Mouse (Mus musculus) neural tube, postnatal 0 days (tissue): ENCODE data around the gene Rbp1. TPM values are rescaled to one million over a fixed set of nuclear protein-coding genes. Genes with fewer than 3 reads are reported as not detected.

Experiments
- polyA plus RNA-seq: library from polyadenylated mRNA; unstranded; fragments of >200 nt; fragmentation: Nextera tagmentation; extraction: Ambion mirVana; gene quantifications from 2 replicates; pipeline ENCODE4 v1.2.1, GENCODE M21; 2015

Rbp1 gene
- 60.4 and 64.8 TPM in 2 replicates for polyA plus RNA-seq

DNA sequence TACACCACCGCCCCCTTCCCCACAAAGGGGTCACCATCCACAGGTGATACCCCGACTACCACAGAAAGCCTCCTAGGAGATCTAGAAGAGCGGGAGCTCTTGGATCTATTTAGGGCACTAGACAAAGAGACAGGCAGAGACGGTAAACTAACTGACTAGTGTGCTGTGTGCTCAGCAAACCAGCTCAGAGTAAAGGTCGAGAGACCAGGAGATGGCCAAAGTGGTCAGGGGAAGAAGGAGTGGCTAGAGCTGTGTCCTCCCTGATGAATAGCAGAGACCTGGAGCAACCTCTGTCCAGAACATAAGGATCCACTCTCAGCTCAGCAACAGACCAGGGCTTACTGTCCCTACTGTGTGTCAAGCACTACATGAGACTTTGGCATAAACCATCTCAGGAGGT lies at the start of gene Rbp1:
Gene Rbp1, plus strand, starts transcription at position 306 of the 400 bp plus-strand sequence.

DNA sequence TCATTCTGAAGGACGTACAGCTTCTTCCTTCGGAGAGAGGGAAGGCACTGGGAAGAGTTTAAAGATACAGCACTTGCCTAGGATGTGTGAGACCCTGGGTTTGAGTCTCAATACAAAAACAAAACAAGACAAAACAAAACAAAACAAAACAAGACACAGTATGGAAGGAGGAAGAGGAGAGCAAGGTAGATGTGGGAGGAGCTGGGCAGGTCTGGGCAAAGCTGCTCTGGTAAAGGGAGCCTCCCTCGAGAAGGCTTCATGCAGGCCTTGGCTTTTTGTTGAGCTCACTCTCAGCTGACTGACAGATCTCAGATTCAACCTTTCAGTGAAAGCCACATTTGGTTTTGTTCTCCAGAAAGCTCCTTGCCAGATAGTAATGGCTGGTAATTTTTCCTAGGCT lies 63.1 kb downstream of the Rbp1 start, which contains the start of gene Rbp2:
Gene Rbp2, plus strand, starts transcription at position 301 of the 400 bp plus-strand sequence.

Other genes with a start within 250 kb of the Rbp1 start
- gene Nmnat3, start 135.5 kb upstream of the Rbp1 start, polyA plus RNA-seq: 2.2 and 2.3 TPM in 2 replicates
- gene Rbp2, start 63.2 kb downstream of the Rbp1 start, polyA plus RNA-seq: 2.7 and 3.3 TPM in 2 replicates
- 90.3 and 93.2 TPM in 2 replicates for gene Copb2, start 140.8 kb downstream of the Rbp1 start, polyA plus RNA-seq
- 51.2 and 54.5 TPM in 2 replicates for gene Mrps22, start 178.7 kb downstream of the Rbp1 start, polyA plus RNA-seq